ENCODE assay signal across 7 mouse cellular contexts in the genomic region with DNA sequence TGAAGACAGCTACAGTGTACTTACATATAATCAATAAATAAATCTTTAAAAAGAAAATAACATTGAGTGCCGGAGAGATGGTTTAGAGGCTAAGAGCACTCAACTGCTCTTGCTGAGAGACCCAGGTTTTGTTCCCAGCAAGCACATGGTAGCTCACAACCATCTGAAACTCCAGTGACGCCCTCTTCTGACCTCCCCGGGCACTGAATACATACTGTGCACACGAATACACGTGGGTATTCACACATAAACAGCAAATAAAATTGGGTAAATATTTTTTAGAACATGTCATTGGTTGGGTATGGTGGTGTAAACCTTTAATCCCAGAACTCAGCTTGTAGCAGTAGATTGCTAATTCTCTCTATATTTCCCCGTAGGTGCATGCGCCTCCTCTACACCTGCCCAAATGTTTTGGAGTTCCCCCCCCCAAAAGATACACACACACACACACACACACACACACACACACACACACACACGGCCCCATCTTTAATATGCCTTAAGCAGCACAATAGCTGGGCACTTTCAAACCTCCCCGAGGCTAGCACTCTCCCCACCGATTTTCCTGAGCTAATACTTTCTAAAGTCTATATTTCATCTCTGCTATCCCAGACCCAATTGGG. TPM values are rescaled to one million over a fixed set of nuclear protein-coding genes. Genes with fewer than 3 reads are reported as not detected.
DNase-seq lines count a peak whose midpoint lies in the region; ATAC-seq and TF ChIP-seq lines count a peak whose summit lies in the region.

No protein-coding gene starts in this region.

- peaks cover 51% of the 10 kb centered on the region for H3K4me1 ChIP-seq in megakaryocyte, embryonic 14.5 days
- H3K4me1 ChIP-seq in forebrain, postnatal 0 days (ENCODE audit: insufficient read depth), result no peaks in the 10 kb centered on the region
- H3K4me1 ChIP-seq in liver, embryonic 16.5 days (ENCODE audit: control insufficient read depth, low read depth, low read length), result peaks cover 8% of the 10 kb centered on the region; the same call in 1 of the 2 replicates

- peaks cover 1% of the 10 kb centered on the region for H3K27me3 ChIP-seq in megakaryocyte, embryonic 14.5 days (replicated peaks)
- no peaks in the 10 kb centered on the region for H3K27me3 ChIP-seq in forebrain, postnatal 0 days (ENCODE audit: insufficient read depth, low read length)
- no peaks in the 10 kb centered on the region for H3K27me3 ChIP-seq in liver, embryonic 16.5 days (ENCODE audit: control insufficient read depth, insufficient read depth, low read depth, low read length)

- no peak overlapping the region for H3K9ac ChIP-seq in forebrain, postnatal 0 days
- H3K9ac ChIP-seq in liver, embryonic 16.5 days (ENCODE audit: low read depth, low read length), result no peak overlapping the region

- peak overlapping the region; percentile 4 for H3K4me2 ChIP-seq in forebrain, postnatal 0 days (ENCODE audit: low read depth)
- H3K4me2 ChIP-seq in liver, embryonic 16.5 days (ENCODE audit: low read depth, low read length), result peak overlapping the region; percentile 65

- H3K27ac ChIP-seq in forebrain, postnatal 0 days (ENCODE audit: low read depth, low read length), result no peak overlapping the region
- H3K27ac ChIP-seq in liver, embryonic 16.5 days (ENCODE audit: low read length), result peak overlapping the region; percentile 15; the same call in 1 of the 2 replicates

- WGBS in forebrain, postnatal 0 days, result 54% methylated on average over 10 of the region's 10 CpGs
- 33% methylated on average over 10 of the region's 10 CpGs for WGBS in liver, embryonic 16.5 days (ENCODE audit: insufficient replicate concordance)

- H3K9me3 ChIP-seq in megakaryocyte, embryonic 14.5 days, result no peaks in the 10 kb centered on the region
- H3K9me3 ChIP-seq in forebrain, postnatal 0 days (ENCODE audit: low read length), result no peaks in the 10 kb centered on the region
- no peaks in the 10 kb centered on the region for H3K9me3 ChIP-seq in liver, embryonic 16.5 days (replicated peaks; ENCODE audit: control insufficient read depth, low read length)

- no peak for TF ChIP-seq CTCF in forebrain, postnatal 0 days (IDR thresholded peaks at IDR 0.05; ENCODE audit: low read depth)

- no peaks in the 10 kb centered on the region for H3K36me3 ChIP-seq in megakaryocyte, embryonic 14.5 days (replicated peaks; ENCODE audit: low read length)
- H3K36me3 ChIP-seq in forebrain, postnatal 0 days (ENCODE audit: insufficient read depth), result no peaks in the 10 kb centered on the region
- H3K36me3 ChIP-seq in liver, embryonic 16.5 days (ENCODE audit: control insufficient read depth, insufficient read depth), result no peaks in the 10 kb centered on the region

- H3K4me3 ChIP-seq in megakaryocyte, embryonic 14.5 days (replicated peaks), result peak overlapping the region; percentile 86
- no peak overlapping the region for H3K4me3 ChIP-seq in forebrain, postnatal 0 days (ENCODE audit: low read depth, low read length)
- H3K4me3 ChIP-seq in liver, embryonic 16.5 days (ENCODE audit: low read depth, low read length), result peak overlapping the region; percentile 44

- DNase-seq in forebrain, postnatal 0 days, result no peak
- DNase-seq in layer of hippocampus, adult 18-20 months (ENCODE audit: low spot score in 2 of 2), result no peak
- no peak for DNase-seq in spleen, postnatal 10 days (ENCODE audit: low spot score in 2 of 2)
- DNase-seq in urinary bladder, postnatal 25 days (ENCODE audit: low spot score), result no peak

- no peak for ATAC-seq in megakaryocyte, adult 5-6 weeks (ENCODE audit: poor library complexity, severe bottlenecking)
- no peak for ATAC-seq in forebrain, postnatal 0 days
- no peak for ATAC-seq in liver, embryonic 16.5 days (ENCODE audit: low read depth)

RNA-seq across cellular contexts. Expression of gene Car6, which starts 10.9 kb away (rescaled TPM):
- polyA plus RNA-seq in megakaryocyte, embryonic 14.5 days (2012; ENCODE audit: insufficient read depth, low replicate concordance), result not detected in 2 replicates
- 0.20 and 0.39 TPM in 2 replicates for total RNA-seq in megakaryocyte, adult 5-6 weeks (2015)
- total RNA-seq in megakaryocyte, adult 5-6 weeks (2017), result not detected in 2 replicates
- total RNA-seq in forebrain, postnatal 0 days (2014; rRNA removed), result not detected in 2 replicates
- not detected in 2 replicates for polyA plus RNA-seq in forebrain, postnatal 0 days (2015; fragmentation: Nextera tagmentation; extraction: Ambion mirVana)
- polyA plus RNA-seq in liver, embryonic 16.5 days (2015; fragmentation: Nextera tagmentation; extraction: Ambion mirVana), result not detected in 2 replicates
- total RNA-seq in layer of hippocampus, adult 18-20 months (2021), result not detected

RNA-seq across cellular contexts. Expression of gene Eno1, which starts 24.5 kb away (rescaled TPM):
- 2,192 and 2,220 TPM in 2 replicates for polyA plus RNA-seq in megakaryocyte, embryonic 14.5 days (2012; ENCODE audit: insufficient read depth, low replicate concordance)
- total RNA-seq in megakaryocyte, adult 5-6 weeks (2015), result 382 and 422 TPM in 2 replicates
- total RNA-seq in megakaryocyte, adult 5-6 weeks (2017), result 352 and 362 TPM in 2 replicates
- total RNA-seq in forebrain, postnatal 0 days (2014; rRNA removed), result 283 and 328 TPM in 2 replicates
- polyA plus RNA-seq in forebrain, postnatal 0 days (2015; fragmentation: Nextera tagmentation; extraction: Ambion mirVana), result 856 and 963 TPM in 2 replicates
- 616 and 624 TPM in 2 replicates for polyA plus RNA-seq in liver, embryonic 16.5 days (2015; fragmentation: Nextera tagmentation; extraction: Ambion mirVana)
- total RNA-seq in layer of hippocampus, adult 18-20 months (2021), result 100 to 1,000 TPM; 421 to 451 TPM
